Mouse (Mus musculus) lung, embryonic 14.5 days (tissue): ENCODE measurements at regions not wholly inside any gene's neighbourhood (a gene's known extent, or its start where the extent isn't known, plus 50 kb on each side); places are given as distances from the start of the nearest gene placed in this dataset.
"Not testable (repeated sequence)": the region's sequence is repeated elsewhere in the genome, so short reads cannot be mapped to it uniquely, and the experiment has no call there.

Experiments
- ATAC-seq: fragments of 200-750 bp; cut with Nextera tagmentation; 2 replicates; pipeline ENCODE4 v1.8.0; 2017; ENCODE audit warnings: mild to moderate bottlenecking, moderate TSS enrichment, moderate library complexity; ENCODE audit not compliant: insufficient read depth
- DNase-seq: peaks from one replicate; pipeline ENCODE4 v3.0.0-alpha.2; 2015
- H3K27ac ChIP-seq: fragments of 300-500 bp; sonication (generic); 2 replicates; pipeline ENCODE4 v1.5.1; 2014; ENCODE audit warnings: low read depth, mild to moderate bottlenecking, moderate library complexity
- H3K27me3 ChIP-seq: fragments of 300-500 bp; sonication (generic); 2 replicates; pipeline ENCODE4 v1.6.1; 2014; ENCODE audit warnings: low read length, control low read depth; ENCODE audit not compliant: insufficient read depth
- H3K36me3 ChIP-seq: fragments of 300-500 bp; sonication (generic); 2 replicates; pipeline ENCODE4 v1.6.1; 2014; ENCODE audit warnings: control low read depth; ENCODE audit not compliant: insufficient read depth
- H3K4me1 ChIP-seq: fragments of 300-500 bp; sonication (generic); 2 replicates; pipeline ENCODE4 v1.6.1; 2014; ENCODE audit warnings: antibody characterized with exemption, control low read depth; ENCODE audit not compliant: insufficient read depth
- H3K4me2 ChIP-seq: fragments of 300-500 bp; sonication (generic); 2 replicates; pipeline ENCODE4 v1.6.1; 2014; ENCODE audit warnings: mild to moderate bottlenecking
- H3K4me3 ChIP-seq: fragments of 300-500 bp; sonication (generic); 2 replicates; pipeline ENCODE4 v1.5.1; 2014; ENCODE audit warnings: low read depth, low read length
- H3K9ac ChIP-seq: fragments of 300-500 bp; sonication (generic); 2 replicates; pipeline ENCODE4 v1.6.1; 2014
- H3K9me3 ChIP-seq: fragments of 300-500 bp; sonication (generic); 2 replicates; pipeline ENCODE4 v1.6.1; 2016; ENCODE audit warnings: low read depth, low read length, control low read depth
- CTCF ChIP-seq: IDR thresholded peaks from 2 replicates; pipeline ENCODE4 v1.5.1; 2016; ENCODE audit warnings: antibody characterized with exemption, low read depth
- WGBS: fragments of 180-500 bp; shearing (Covaris S2); extraction: QIAGEN DNeasy Blood & Tissue Kit; methylation state at CpG from one replicate; pipeline ENCODE4 v1.1.7; 2014; 5-methylcytosine and 5-hydroxymethylcytosine counted together

DNA sequence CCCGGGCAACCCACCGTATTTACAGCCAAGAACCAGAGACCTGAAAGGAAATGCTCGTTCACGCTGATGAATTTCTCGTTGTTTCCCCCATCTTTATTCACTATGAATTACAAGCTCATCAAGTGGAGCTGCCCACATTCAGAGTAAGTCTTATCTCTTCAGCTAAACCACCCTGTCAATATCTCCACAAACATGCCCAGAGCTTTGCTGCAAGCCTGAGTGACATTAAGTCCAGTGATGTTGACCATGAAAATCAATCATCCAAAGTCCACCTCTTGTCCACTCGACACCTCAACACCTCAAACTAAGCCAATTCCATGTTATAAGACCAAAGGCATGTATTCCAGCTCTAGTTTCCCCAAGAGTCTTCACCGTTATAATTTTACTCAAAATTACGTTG lies 582.8 kb downstream of the Fam19a2 start:
- Histone ChIP-seq H3K4me3 (no peak overlapping the region), H3K4me1 (no peaks in the 10 kb centered on the region), H3K9me3 (no peaks in the 10 kb centered on the region), H3K9ac (no peak overlapping the region), H3K27ac (no peak overlapping the region), H3K4me2 (no peak overlapping the region), H3K27me3 (no peaks in the 10 kb centered on the region), H3K36me3 (no peaks in the 10 kb centered on the region)
- no peak for DNase-seq
- TF ChIP-seq CTCF: no peak
- ATAC-seq: no peak
- 83% methylated on average over 8 of the region's 8 CpGs for WGBS

- Histone ChIP-seq H3K4me1 (no peaks in the 10 kb centered on the region), H3K4me3 (no peak overlapping the region), H3K27me3 (no peaks in the 10 kb centered on the region), H3K4me2 (no peak overlapping the region), H3K9me3 (no peaks in the 10 kb centered on the region), H3K27ac (no peak overlapping the region), H3K9ac (no peak overlapping the region), H3K36me3 (no peaks in the 10 kb centered on the region)
- ATAC-seq: no peak
- 85% methylated on average over 1 of the region's 1 CpGs for WGBS
- DNase-seq: no peak
- TF ChIP-seq CTCF: no peak
Measured at GRCm38 (mm10) chr10:123848564-123848963, 584.8 kb downstream of the Fam19a2 start.

DNA sequence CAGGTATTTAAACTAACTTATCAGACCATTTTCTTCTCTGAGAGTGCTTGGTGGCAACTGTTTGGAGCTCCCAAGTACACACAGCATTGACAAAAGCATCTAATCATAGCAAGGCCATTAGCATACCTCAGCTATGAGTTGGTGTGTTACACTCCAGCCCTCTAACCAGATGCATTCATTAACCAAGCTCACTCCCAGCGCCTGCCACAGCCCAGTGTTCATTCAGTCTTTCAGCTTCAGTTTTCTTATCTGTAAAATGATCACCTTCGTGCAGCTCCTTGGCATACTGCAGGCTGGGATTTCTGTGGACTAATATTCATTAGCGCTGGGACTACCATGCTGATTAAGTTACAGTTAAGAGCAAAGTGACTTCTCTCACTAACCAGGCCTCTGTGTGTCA lies 611.7 kb downstream of the Fam19a2 start:
- ATAC-seq (no peak), DNase-seq (no peak)
- Histone ChIP-seq H3K27ac (no peak overlapping the region), H3K9me3 (no peaks in the 10 kb centered on the region), H3K4me3 (no peak overlapping the region), H3K4me1 (no peaks in the 10 kb centered on the region), H3K4me2 (no peak overlapping the region), H3K27me3 (no peaks in the 10 kb centered on the region), H3K36me3 (no peaks in the 10 kb centered on the region), H3K9ac (no peak overlapping the region)
- WGBS: 46% methylated on average over 3 of the region's 3 CpGs
- TF ChIP-seq CTCF: no peak

DNA sequence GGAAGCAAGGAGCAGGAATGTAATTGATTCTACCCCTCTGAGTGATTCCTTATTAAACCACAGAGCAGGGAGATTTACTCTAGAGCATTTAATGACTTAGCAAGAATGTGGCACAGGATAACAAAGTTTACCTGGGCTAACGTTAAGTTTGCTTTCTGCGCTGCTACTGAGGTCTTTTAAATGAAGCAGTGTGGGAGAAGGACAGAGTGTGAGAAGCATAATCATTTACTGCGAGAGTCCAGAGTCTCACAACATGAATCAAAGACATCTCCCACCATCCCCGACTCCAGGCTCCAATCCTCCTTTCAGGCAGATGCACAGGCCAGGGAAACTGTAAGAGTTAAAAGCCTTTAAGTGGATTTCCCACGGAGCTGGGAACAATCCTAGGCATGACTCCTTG lies 612.1 kb downstream of the Fam19a2 start:
- 41% methylated on average over 5 of the region's 5 CpGs for WGBS
- Histone ChIP-seq H3K4me1 (no peaks in the 10 kb centered on the region), H3K9me3 (no peaks in the 10 kb centered on the region), H3K36me3 (no peaks in the 10 kb centered on the region), H3K4me3 (no peak overlapping the region), H3K27me3 (no peaks in the 10 kb centered on the region), H3K4me2 (no peak overlapping the region), H3K27ac (no peak overlapping the region), H3K9ac (no peak overlapping the region)
- no peak for ATAC-seq
- no peak for TF ChIP-seq CTCF
- no peak for DNase-seq

DNA sequence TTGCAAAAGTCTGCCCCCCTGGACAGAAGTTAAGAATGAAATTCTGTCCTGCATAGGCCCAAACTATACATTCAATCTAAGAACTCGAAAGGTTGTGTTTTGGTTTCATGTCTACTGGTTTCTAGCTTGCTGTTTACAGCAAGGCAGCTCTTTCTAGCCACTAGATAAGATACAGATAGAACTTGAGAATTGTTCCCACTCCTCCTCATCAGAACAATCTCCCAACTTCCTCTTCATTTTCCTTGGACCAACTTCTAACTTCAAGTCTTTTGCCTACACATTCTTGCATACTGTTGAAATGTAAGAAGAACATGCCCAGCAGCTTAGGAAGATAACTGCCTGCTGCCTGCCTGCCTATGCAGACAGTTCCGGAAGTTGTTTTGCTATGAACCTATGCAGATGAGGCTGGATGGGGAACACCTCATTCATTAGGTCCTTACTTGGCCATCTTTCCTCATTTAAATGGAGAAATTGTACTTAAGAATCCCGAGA lies 624.9 kb downstream of the Fam19a2 start:
- Histone ChIP-seq H3K9ac (no peak overlapping the region), H3K4me2 (no peak overlapping the region), H3K27ac (no peak overlapping the region), H3K36me3 (no peaks in the 10 kb centered on the region), H3K4me3 (no peak overlapping the region), H3K4me1 (no peaks in the 10 kb centered on the region), H3K9me3 (no peaks in the 10 kb centered on the region), H3K27me3 (no peaks in the 10 kb centered on the region)
- TF ChIP-seq CTCF: no peak
- no peak for DNase-seq
- no peak for ATAC-seq
- WGBS: 76% methylated on average over 3 of the region's 3 CpGs

- no peak overlapping the region for H3K4me2 ChIP-seq
- no peak for DNase-seq
- no peaks in the 10 kb centered on the region for H3K36me3 ChIP-seq
- H3K27ac ChIP-seq: no peak overlapping the region
- no peak overlapping the region for H3K9ac ChIP-seq
- H3K4me1 ChIP-seq: no peaks in the 10 kb centered on the region
- no peak overlapping the region for H3K4me3 ChIP-seq
- no peaks in the 10 kb centered on the region for H3K27me3 ChIP-seq
- no peak for TF ChIP-seq CTCF
- ATAC-seq: no peak
- H3K9me3 ChIP-seq: no peaks in the 10 kb centered on the region
Measured at GRCm38 (mm10) chr10:123919054-123919453, 655.3 kb downstream of the Fam19a2 start.

GRCm38 (mm10) chr10:123929955-123930354 lies 666.2 kb downstream of the Fam19a2 start:
- H3K4me1 ChIP-seq: no peaks in the 10 kb centered on the region

DNA sequence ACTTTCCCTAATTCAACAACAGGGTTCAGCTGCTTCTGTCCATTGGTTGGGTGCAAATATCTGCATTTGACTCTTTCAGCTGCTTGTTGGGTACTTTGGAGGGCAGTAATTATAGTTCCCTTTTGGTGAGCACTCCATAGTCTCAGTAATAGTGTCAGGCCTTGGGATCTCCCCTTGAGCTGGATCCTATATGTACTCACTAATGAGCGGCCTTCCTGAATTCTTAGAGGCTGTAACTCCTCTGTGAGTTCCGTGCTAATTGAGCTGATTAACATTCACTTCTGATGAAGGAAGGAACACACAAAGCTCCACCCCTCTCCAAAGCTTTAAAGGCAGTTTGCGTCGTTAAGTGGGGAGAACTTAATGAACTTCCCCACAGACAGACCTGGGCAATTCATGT lies 674.9 kb downstream of the Fam19a2 start:
- not testable (repeated sequence) for H3K4me1 ChIP-seq, H3K9me3 ChIP-seq, H3K36me3 ChIP-seq, DNase-seq, H3K27me3 ChIP-seq, H3K4me2 ChIP-seq, H3K9ac ChIP-seq, H3K4me3 ChIP-seq, H3K27ac ChIP-seq, ATAC-seq
- 87% methylated on average over 4 of the region's 4 CpGs for WGBS

More at GRCm38 (mm10) chr10:123929955-123930354, 666.2 kb downstream of the Fam19a2 start:
- Histone ChIP-seq H3K9me3 (no peaks in the 10 kb centered on the region), H3K27me3 (no peaks in the 10 kb centered on the region), H3K27ac (no peak overlapping the region), H3K9ac (no peak overlapping the region), H3K4me3 (no peak overlapping the region), H3K4me2 (no peak overlapping the region), H3K36me3 (no peaks in the 10 kb centered on the region)
- ATAC-seq: no peak
- TF ChIP-seq CTCF: no peak
- 58% methylated on average over 1 of the region's 1 CpGs for WGBS
- DNase-seq: no peak
